Mouse (Mus musculus): ENCODE data around the gene Med24.

The Med24 gene

DNA sequence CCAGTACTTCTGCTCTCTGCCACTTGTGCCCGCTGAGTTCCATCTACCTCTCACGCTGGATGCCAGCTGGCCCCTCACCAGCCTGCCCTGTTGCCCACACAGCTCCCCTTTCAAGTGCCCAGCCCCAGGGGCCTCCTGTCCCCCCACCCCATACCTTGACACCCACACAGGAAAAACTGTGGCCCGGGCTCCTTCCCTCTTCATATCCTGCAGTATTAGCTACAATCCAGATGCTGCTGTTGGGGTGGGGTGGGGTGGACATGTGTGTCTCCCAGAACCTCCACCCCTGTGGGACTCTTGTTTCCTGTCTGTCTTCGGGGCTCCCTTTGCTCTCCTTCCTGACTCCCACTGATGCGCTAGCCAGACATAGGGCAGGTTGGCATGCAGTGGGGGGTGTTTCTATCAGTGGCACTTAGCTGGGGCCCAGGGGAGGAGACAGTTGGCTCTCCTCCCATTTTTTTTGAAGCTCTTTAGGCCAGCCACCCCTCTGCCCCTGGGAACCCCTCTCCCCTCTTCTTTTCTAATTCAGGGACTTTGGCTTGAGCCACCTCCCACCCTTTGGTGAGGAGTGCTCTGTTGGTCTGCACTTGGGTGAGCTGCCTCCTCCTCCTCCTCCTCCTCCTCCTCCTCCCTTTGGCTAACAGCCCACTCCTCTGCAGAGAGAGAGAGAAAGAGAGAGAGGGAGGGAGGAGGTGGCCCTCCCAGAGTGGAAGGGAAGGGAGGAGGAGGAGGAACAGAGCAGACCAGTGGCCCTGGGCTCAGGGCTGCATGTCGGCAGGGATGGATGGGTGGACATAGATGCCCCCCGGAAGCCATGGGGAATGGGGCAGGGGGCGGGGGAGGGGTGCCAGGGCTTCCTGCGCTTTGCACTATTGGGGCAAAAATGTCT, 36.4 kb upstream of the Med24 start:
- DNase-seq = no peak

DNA sequence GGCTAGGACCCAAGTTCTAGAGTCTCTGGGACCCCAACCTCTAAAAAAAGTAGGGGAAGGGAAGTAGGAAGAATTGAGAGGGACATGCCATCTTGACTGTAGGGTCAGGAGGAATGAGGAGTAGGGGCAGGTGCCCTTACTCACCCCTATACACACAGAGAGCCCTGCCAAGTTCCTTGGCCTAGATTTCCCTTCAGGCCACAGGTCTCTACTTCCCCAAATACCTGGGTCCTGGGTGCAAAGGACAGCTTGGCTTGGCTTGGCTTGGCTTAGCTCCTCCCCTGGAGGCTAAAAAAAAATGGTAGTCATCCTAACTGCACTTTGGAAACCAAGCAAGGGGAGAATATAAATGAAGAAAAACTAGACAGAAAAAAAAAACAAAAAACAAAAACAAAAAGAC, 35.5 kb upstream of the Med24 start:
- DNase-seq = no peak

DNA sequence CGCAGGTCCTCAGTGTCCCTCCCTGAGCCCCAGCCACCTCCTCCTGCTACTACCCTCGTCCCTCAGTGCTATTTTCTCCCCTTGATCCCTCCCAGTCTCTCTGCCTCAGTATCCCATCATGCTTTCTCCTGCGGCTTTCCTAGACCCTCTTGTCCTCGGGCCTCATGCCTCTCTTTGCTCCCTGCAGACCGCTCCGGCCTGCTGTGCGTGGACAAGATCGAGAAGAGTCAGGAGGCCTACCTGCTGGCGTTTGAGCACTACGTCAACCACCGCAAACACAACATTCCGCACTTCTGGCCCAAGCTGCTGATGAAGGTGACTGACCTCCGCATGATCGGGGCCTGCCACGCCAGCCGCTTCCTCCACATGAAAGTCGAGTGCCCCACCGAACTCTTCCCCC, 34.9 kb upstream of the Med24 start:
- no peak for DNase-seq

DNA sequence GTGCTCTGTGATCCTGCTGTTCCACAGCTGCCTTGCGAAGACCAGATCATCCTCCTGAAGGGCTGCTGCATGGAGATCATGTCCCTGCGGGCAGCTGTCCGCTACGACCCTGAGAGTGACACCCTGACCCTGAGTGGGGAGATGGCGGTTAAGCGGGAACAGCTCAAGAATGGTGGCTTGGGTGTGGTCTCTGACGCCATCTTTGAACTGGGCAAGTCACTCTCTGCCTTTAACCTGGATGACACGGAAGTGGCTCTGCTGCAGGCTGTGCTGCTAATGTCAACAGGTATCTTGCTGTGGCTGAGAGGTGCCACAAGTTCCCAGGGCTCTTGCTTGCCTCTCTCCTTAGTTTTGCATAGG, 34.2 kb upstream of the Med24 start:
- no peak for DNase-seq

DNA sequence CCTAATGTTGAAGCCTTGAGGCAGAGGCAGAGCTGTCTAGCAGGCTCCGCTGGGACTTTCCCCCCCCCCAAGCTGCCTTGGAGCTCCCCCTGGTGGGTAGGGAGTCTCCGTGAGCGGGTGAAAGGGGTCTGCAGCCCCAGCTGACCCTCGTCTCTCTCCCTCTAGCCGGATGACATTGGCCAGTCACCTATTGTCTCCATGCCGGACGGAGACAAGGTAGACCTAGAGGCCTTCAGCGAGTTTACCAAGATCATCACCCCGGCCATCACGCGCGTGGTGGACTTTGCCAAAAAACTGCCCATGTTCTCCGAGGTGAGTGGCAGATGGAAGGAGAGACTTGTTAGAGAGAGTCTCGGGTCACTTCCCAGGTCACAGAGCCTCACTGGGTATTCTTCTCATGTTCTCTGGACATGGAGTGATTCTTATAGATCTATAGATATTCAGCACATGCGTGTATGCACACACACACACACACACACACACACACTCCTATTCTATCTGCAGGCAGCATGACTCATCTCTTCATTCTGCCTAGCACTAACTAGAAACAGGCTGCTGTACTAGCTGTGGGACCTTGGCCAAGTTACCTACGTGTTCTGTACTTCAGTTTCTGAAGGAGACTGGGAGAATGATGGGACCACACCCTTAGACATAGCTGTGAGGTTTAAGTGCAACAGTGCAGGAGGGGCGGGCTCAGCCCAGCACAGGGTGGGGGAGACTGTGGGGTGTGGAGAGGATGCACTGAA, 33.7 kb upstream of the Med24 start:
- no peak for DNase-seq

DNA sequence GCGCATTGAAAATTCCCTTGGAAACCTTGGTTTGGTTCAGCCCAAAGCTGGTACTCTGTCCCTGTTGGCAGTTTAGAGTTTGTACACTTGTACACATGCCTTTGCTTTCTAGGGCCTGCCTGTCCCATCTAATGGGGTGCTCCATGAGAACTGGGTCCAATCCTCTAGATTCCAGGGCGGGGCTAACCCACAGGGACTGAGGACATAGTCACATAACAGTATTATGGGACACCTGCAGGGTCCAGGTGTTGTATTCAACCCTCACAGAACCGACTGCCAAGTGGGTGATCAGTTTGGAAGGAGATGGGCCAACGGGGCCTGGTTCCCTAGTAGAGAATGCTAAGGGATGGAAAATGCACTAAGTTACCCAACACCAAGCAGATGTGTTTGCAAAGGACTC, 32.7 kb upstream of the Med24 start:
- DNase-seq = no peak

DNA sequence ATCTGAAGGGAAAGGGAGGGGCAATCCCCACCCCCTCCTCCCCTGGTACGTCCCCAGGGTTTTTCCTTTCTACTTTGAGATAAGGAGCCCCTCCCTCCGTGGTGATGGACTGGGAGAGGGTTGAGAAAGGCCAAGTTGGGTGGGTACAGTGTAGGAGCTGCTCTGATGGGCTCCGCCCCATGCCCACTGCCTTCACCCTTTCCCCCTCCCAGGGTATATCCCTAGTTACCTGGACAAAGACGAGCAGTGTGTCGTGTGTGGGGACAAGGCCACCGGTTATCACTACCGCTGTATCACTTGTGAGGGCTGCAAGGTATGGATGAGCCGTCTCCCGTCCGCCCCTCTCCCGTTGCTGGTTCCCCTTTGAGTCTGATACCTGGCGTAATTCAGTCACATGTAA, 27.5 kb upstream of the Med24 start:
- DNase-seq = no peak

DNA sequence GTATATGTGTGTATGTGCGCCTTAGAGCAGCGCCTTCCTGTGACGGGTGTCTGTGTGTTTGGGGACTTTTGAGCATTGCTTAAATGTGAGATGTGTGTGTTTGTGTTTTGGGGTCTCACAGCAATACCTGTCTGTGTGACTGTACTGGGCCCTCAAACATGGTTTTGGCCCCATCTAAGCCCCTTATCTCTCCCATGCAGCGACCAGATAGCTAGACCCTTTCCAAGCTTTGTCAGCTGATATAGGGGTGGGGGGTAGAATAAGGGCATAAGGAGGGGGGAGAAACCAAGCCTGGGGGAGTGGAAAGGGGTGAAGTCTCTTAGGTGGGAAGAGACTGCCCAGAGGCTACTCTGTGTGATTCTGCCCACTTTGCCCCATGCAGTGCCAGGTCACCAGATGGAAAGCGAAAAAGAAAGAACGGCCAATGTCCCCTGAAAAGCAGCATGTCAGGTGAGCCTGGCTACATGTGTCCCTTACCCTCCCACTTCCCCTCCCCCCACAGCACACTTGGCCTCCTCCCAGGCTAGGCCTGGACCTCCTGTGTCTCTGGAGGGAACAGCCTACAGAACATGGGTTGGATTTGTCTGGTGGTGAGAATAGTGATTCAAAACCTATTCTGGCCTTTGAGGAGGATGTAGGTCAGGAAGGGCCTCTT, 26.6 kb upstream of the Med24 start:
- no peak for DNase-seq

DNA sequence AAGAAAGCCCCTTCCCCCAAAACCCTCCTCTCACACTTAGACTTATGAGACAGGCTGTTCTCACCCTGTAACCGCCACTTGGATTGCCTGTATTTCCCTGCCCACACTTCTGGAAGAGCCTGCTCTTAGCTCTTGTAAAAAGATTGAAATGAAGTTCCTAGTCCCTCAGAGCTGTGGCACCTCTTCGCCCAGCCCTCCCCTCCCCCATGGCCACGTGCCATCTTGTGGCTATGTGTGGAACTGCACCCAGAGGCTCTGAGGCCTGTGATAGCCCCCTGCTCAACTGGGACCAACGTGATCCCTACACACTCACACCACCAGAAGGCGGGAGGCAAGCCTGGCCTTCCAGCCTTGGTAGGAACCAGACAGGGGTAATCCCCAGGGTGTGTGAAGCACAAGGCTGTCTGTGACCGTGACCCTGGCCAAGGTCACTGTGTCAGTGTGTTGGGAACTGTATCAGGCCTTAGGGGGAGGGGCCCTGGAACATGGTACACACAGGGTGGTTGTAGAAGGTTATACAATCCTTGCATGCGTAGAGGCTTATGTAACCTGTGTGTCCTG, 25.5 kb upstream of the Med24 start:
- peak; percentile 63 for DNase-seq

DNA sequence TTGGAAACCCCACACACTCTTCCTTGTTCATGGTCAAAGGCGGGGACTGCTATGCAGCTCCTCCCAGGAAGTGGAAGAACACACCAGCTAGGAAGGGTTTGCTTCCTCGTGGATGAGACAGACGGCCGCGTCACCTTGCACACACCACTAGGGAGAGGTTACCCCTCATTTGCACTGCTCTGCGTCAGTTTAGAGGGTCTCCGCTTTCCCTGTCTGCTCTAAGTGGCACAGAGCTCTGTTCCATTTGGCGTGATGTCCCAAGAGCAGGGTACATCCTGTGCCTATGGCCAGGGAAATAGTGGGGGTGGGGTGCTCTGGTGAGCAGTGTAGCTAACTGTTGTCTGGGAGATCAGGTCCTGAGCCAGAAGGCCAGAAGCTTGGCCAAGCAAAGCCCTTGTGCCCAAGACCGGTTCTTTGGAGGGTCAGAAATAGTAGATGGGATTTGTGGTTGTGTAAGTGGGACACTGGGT, 25.0 kb upstream of the Med24 start:
- no peak for DNase-seq

DNA sequence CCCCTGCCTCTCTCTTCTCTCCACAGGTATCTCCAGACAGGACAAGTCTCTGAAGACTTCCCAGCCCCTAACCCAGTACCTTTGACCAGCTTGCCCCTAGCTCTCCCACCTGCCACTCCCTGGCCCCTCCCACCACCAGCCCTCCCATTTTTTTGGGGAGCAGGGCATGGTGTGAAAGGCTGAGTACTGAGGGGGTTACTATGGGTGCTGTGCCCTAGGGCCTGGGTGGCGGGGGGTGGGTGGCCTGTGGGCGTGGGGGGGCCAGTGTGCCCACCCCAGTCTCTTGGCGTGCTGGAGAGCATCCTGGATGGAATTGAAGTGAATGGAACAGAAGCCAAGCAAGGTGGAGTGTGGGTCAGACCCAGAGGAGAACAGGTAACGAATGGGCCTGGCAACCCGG, 24.0 kb upstream of the Med24 start:
- DNase-seq = no peak

DNA sequence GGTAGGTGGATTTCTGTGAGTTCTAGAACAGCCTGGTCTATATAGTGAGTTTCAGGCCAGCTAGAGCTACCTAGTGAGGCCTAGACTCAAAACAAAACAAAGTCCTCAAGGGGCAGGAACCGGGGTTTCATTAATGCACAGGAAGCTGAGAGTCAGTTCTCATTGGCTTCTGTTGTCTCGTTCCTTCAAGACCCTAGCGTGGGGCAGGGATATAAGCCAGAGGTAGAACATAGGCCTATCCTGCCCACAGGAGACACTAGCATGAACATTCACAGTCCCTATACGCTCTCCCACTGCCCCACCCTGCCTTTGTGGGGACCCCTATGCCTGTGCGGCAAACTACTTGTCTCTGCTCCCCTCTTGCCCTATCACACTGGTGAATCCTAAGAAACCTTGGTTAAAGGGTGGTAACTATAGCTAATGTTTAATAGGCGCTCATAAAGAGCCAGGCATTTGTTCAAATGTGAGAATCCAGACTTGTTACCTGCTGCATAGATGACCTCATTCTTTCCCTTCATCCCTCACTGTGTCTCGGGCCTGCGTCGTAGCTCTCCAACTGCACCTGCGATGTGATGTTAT, 23.4 kb upstream of the Med24 start:
- DNase-seq = no peak

DNA sequence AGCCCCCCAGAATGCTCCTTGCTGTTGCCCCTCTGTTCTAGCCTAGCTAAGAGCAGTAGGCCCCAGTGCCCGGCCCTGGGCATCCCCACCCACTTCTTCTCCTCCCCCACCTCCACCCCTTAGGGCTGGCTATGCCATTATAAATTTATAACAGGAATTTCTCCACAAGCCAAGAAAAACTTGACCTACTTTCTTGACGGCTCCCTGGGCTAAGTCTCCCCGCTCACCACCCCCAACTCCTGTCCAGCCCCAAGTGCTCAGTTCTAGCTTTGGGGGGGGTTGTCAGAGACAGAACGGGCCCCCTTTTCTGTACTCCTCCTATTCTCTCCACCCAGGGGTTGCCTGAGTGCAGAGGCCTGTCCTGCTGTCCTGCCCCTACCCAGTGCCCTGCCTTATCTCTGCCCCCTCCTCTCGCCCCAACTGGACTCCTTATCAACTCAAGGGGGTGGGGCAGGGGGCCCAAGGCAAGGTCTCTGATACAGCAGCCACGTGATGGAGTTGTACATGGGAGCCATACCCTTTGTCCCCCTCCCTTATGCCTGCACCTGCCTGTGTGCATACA, 22.1 kb upstream of the Med24 start:
- DNase-seq = peak; percentile 17

DNA sequence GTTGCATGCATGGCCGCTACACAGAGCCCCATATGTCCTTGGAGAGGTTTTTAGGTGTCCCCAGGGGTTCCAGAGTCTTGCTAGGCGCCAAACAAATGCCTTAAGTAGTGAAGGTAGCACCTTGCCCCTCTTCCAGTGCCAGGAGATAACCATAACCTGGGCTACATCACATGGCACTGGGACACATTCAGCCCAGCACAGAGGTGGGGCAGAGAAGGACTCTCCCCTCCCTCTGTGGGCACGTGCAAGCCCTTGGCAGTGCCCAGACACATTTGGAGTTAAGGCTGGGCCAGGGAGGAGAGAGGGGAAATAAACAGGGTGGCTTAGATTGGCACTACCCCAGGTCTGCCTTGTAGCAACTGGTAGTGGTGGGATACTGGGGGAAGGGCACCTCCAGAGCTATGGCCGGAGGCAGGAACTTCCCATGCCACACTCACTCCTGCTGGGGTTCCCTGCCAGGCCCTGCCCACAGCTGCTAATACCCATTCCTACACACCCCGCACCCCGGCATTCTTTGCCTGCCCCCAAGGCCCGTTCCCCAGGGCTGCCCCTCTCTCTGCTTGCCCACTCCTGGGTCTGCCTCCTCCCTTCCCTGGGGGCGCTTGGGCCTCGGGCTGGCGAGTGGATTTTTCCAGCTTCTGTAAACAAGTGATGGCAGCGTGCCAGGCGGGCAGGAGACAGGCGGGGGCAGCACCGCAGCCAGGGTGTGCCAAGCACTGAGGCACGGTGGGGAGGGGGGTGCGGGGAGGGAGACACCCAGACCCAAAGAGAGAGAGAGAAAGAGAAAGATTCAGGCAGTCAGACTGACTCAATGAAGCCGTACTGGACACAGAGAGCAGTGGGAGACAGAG, 21.3 kb upstream of the Med24 start:
- DNase-seq = peak; percentile 79

DNA sequence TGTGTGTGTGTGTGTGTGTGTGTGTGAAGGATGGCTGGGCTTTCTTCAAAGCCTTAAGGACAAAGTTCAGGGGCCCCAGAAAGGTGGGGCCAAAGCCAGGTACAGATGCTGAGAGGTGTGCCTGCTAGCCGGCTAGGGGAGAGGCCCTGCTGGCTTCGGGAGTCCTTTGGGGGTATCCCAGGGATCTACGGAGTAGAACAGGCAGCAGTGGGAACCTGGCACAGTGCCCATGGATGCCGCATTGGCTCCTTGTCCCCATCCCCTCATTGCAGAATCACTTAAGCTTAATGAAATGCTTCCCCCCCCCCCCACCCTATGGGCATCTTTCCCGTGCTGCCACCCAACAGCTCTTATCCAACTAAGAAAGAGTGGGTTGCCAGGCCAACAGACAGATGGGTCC, 20.5 kb upstream of the Med24 start:
- DNase-seq = no peak

DNA sequence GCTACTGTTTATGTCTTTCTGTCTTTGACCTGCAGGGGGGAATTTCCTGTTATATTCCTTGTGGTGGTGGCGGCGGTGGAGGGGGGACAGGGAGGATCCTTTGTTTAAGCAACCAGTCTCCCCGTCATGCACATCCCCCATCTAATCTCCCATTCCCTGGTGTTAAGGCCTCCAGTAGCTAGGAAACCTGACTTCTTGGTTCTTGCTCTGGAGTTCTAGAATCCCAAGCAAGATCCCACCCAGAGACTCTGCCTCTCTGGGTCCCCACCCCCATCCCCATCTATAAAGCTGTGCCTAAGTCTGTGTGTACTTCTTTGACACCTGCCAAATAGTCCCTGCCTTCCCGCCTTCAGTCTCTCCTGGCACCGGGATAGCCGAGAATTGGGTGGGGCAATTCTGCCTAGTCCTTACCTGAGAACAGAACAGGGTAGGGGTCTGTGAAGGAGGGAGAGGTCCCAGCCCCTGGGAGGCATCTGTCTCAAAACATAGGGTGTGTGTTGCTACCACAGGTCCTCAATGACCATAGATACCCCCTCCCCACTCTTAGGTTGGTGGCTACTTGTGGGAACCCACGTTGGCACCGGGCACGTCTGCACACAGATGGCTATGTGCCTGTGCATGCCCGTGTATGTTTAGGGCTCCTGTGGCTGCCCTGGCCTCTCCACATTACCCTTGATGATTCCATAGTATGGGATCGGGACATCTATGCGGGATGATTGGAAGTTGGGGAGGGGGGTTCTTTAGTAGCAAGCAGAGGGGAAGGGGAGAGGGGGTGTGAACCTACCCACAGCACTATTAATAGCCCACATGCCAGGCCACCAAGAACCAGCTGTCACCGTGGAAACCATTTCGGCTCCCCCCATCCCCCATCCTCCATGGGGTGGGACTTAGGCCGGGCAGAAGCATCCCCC, 19.5 kb upstream of the Med24 start:
- DNase-seq = no peak

DNA sequence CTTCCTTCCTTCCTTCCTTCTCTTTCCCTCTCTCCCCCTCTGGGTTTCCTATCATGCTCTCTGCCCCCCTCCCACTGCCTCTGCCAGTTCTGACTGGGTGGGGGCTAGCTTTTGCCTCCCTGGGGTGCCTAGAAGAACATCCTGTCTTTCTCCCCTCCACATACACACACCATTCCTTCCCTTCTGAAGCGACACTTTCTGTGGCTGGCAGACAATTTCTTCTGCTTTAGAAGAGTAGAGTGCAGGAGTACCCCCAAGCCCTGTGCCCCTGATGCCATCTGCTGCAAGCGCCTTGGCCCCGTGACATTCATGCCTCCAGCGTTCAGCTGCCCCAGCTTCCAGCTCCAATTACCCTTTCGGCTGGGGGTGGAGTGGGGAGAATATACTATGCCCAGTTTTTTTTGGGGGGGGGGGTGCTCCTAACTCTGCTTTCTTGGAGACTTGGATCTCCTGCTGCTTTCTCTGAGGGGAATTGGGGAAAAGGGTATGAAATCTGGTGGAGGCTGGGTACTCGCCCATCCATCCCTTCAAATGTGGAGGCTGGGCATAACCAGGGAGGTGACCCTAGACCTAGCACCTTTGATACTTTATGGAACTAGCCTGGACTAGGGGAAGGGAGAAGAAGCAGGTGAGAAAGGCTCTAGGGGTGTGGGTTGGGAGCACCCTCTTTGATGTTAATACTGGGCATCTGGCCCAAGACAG, 18.7 kb upstream of the Med24 start:
- DNase-seq = peak; percentile 46

DNA sequence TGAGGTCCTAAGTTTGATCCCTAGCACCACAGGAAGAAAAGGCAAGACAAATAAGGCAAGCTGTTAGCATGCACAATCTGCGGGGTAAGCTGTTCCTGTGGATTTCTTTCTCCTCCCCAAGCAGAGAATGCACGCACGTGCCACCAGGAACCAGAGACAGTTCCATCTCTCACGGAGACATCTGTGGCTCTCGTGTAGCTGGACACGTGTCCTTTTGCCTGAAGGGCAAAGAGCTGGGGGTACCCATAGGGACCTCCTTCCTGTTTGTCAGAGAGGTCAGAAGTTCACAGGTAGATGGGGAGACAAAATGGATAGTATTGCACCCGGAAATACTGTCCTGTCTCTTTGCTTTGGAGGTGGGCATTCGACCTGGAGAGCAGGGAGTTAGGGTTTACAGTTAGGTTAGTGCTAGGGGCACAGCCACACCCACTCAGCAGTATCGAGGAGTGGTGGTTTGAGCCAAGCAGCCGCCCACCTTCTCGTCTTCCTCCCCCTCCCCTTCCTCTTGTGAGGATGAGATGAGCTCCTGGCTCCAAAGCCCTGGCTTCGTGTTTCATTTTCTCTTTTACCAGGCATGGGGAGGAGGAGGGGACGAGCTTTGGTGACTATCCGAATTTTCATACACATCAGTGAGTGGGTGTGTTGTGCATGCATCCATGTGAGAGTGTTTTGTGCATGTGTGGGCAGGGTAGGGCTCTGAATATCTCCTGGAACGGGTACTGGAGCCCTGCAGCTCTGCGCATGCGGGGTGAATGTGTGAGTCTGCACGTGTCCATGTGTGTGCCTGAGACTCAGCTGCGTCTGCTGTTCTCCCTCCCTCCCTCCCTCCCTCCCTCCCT, 17.8 kb upstream of the Med24 start:
- DNase-seq = peak; percentile 92

Data from right cerebral cortex, postnatal 25 days (tissue).